Mouse (Mus musculus) brain, embryonic 14.5 days (tissue): ENCODE data around the gene Tpp2.

Experiments used
- CTCF ChIP-seq: fragments of 200-500 bp; IDR thresholded peaks from 2 replicates; pipeline ENCODE4 v1.5.1; 2012; ENCODE audit warnings: inconsistent platforms, mild to moderate bottlenecking, moderate library complexity, borderline replicate concordance; ENCODE audit not compliant: insufficient read depth, insufficient read length; ENCODE audit errors: extremely low read depth
- POLR2A ChIP-seq: fragments of 200-500 bp; IDR thresholded peaks from 2 replicates; pipeline ENCODE4 v1.6.1; 2012; ENCODE audit warnings: mild to moderate bottlenecking, inconsistent platforms, borderline replicate concordance; ENCODE audit not compliant: poor library complexity, insufficient read depth, insufficient read length, severe bottlenecking; ENCODE audit errors: extremely low read depth

GRCm38 (mm10) chr1:43996914-43997589 is 63.6 kb downstream of the Tpp2 start:
- TF ChIP-seq CTCF (no peak), POLR2A (no peak)
